Mouse (Mus musculus): Measurements from ENCODE around the gene Accsl. TPM values are rescaled to one million over a fixed set of nuclear protein-coding genes. Genes with fewer than 3 reads are reported as not detected.

Accsl gene
- polyA plus RNA-seq (2012; ENCODE audit: low replicate concordance), result 0.39 TPM in 1 of 2 replicates, not detected in the other

DNA sequence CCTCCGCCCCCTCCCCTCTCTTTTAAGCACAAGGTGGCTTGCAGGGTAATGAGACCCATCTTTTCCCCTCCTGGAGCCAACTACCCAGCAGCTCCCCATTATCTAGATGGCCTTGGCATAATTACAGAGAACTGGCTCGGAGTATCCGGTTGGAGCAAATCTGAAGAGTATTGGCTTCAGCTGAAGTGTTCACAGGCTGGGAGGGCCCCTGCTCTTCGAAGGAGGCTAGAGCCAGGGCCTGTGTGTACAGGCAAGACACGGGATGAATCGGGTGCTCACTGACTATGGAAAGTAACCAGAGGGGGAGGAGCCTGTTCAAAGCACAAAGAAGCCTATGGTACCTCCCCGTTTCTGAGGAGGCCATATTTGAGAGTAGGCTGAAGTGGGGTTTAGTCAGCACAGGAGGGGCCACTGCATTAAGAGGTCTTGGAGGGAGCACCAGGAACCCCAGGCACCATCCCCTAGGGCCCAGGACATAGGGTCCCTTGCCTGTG lies at the start of gene Accsl:
Accsl (minus strand) TSS at position 51 of the 494 bp plus-strand sequence.

GRCm38 (mm10) chr2:93849505-93850089 lies 19.4 kb downstream of the Accsl start, which contains the start of gene Accs:
Gene Accs, minus strand, starts transcription at chr2:93849943.

DNA sequence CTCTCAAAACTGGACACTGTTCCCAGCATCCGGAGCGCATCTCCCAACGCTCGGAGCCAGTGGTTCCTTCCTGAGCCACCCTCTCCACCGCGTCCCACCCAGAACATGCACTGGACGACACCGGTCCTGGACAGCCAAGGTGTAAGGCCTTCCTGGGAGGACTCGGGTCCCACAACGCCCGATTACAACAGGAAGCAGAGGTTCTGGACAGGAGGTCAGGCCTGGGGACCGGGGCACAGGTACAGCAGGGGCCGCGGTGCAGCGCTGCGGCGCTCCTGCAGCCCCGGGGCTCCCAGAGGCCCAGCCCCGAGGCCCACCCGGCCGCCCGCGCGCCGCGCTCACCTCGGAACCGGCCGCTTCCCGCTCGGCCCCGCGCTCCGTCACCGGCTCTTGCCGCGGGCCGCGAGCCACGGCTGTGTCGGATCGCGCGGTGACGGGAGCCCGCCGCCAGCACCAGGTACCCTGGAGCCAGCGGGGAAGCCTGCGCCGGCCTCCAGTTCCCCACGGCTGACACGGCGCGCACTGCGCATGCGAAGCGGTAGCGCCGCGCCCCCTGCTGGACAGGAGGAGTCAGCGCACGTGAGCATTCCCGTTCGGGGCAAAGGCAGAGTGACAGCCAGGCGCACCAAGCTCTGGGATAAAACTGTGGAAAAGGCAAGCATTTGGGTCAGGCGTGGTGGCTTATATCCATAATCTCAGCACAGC lies 46.8 kb downstream of the Accsl start, which contains the start of gene Ext2:
Ext2 (minus strand) TSS at position 524 of the 705 bp plus-strand sequence.

Other genes starting within 250 kb of the Accsl start
- gene Alx4, start 226.8 kb downstream of the Accsl start, polyA plus RNA-seq (2012; ENCODE audit: low replicate concordance), result 0.07 TPM in 1 of 2 replicates, not detected in the other
- 34.5 and 74.2 TPM in 2 replicates for gene Ext2, start 46.6 kb downstream of the Accsl start, polyA plus RNA-seq (2012; ENCODE audit: low replicate concordance)
- gene Accs, start 19.2 kb downstream of the Accsl start, polyA plus RNA-seq (2012; ENCODE audit: low replicate concordance), result 3.6 and 11.8 TPM in 2 replicates
- gene Gm13889, start 88.0 kb upstream of the Accsl start, polyA plus RNA-seq (2012; ENCODE audit: low replicate concordance), result 1.7 and 2.6 TPM in 2 replicates
- gene Gm27027, start 127.2 kb upstream of the Accsl start, polyA plus RNA-seq (2012; ENCODE audit: low replicate concordance), result not detected in 2 replicates
- 36.3 and 49.1 TPM in 2 replicates for gene Alkbh3, start 141.7 kb upstream of the Accsl start, polyA plus RNA-seq (2012; ENCODE audit: low replicate concordance)